Mouse (Mus musculus): ENCODE results near the gene 1110051M20Rik.

Gene 1110051M20Rik

GRCm38 (mm10) chr2:91321923-91322322 is 122.6 kb downstream of the 1110051M20Rik start:
- TF ChIP-seq GATA4 (IDR thresholded peaks at IDR 0.05; ENCODE audit: insufficient replicate concordance, low read length): no peak

GRCm38 (mm10) chr2:91320559-91321529 is 123.7 kb downstream of the 1110051M20Rik start:
- TF ChIP-seq GATA4 (IDR thresholded peaks at IDR 0.05; ENCODE audit: insufficient replicate concordance, low read length): no peak

GRCm38 (mm10) chr2:91314184-91314583 is 130.3 kb downstream of the 1110051M20Rik start:
- TF ChIP-seq GATA4 (IDR thresholded peaks at IDR 0.05; ENCODE audit: insufficient replicate concordance, low read length): no peak

- no peak for TF ChIP-seq GATA4 (IDR thresholded peaks at IDR 0.05; ENCODE audit: insufficient replicate concordance, low read length)
Measured at GRCm38 (mm10) chr2:91312578-91313311, 131.8 kb downstream of the 1110051M20Rik start.

GRCm38 (mm10) chr2:91309546-91309945 is 135.0 kb downstream of the 1110051M20Rik start:
- TF ChIP-seq GATA4 (IDR thresholded peaks at IDR 0.05; ENCODE audit: insufficient replicate concordance, low read length): no peak

GRCm38 (mm10) chr2:91308680-91309079 is 135.8 kb downstream of the 1110051M20Rik start:
- TF ChIP-seq GATA4 (IDR thresholded peaks at IDR 0.05; ENCODE audit: insufficient replicate concordance, low read length): no peak

- TF ChIP-seq GATA4 (IDR thresholded peaks at IDR 0.05; ENCODE audit: insufficient replicate concordance, low read length): no peak
Measured at GRCm38 (mm10) chr2:91306589-91306988, 137.9 kb downstream of the 1110051M20Rik start.

GRCm38 (mm10) chr2:91305926-91306325 is 138.6 kb downstream of the 1110051M20Rik start:
- no peak for TF ChIP-seq GATA4 (IDR thresholded peaks at IDR 0.05; ENCODE audit: insufficient replicate concordance, low read length)

GRCm38 (mm10) chr2:91302845-91303244 is 141.7 kb downstream of the 1110051M20Rik start:
- no peak for TF ChIP-seq GATA4 (IDR thresholded peaks at IDR 0.05; ENCODE audit: insufficient replicate concordance, low read length)

GRCm38 (mm10) chr2:91301836-91302235 is 142.7 kb downstream of the 1110051M20Rik start:
- TF ChIP-seq GATA4 (IDR thresholded peaks at IDR 0.05; ENCODE audit: insufficient replicate concordance, low read length): no peak

GRCm38 (mm10) chr2:91300784-91301183 is 143.7 kb downstream of the 1110051M20Rik start:
- no peak for TF ChIP-seq GATA4 (IDR thresholded peaks at IDR 0.05; ENCODE audit: insufficient replicate concordance, low read length)

- TF ChIP-seq GATA4 (IDR thresholded peaks at IDR 0.05; ENCODE audit: insufficient replicate concordance, low read length): no peak
Measured at GRCm38 (mm10) chr2:91299156-91299555, 145.3 kb downstream of the 1110051M20Rik start.

GRCm38 (mm10) chr2:91295895-91296294 is 148.6 kb downstream of the 1110051M20Rik start:
- TF ChIP-seq GATA4 (IDR thresholded peaks at IDR 0.05; ENCODE audit: insufficient replicate concordance, low read length): no peak

- TF ChIP-seq GATA4 (IDR thresholded peaks at IDR 0.05; ENCODE audit: insufficient replicate concordance, low read length): no peak
Measured at GRCm38 (mm10) chr2:91294226-91294625, 150.3 kb downstream of the 1110051M20Rik start.

- TF ChIP-seq GATA4 (IDR thresholded peaks at IDR 0.05; ENCODE audit: insufficient replicate concordance, low read length): no peak
Measured at GRCm38 (mm10) chr2:91291197-91292007, 153.1 kb downstream of the 1110051M20Rik start.

Data from liver, adult (tissue).